Mouse (Mus musculus): Measurements from ENCODE around the gene Adora3.
"Not testable (repeated sequence)": the region's sequence is repeated elsewhere in the genome, so short reads cannot be mapped to it uniquely, and the experiment has no call there.

The Adora3 gene

GRCm38 (mm10) chr3:105900266-105900665, 29.6 kb downstream of the Adora3 start:
- no peak for DNase-seq (ENCODE audit: low spot score in 2 of 2)

- no peak for DNase-seq (ENCODE audit: low spot score in 2 of 2)
These were observed 30.1 kb downstream of the Adora3 start for GRCm38 (mm10) chr3:105900716-105901115.

GRCm38 (mm10) chr3:105901468-105901867, 30.8 kb downstream of the Adora3 start:
- no peak for DNase-seq (ENCODE audit: low spot score in 2 of 2)

- no peak for DNase-seq (ENCODE audit: low spot score in 2 of 2)
These were observed 33.6 kb downstream of the Adora3 start for GRCm38 (mm10) chr3:105904213-105904612.

GRCm38 (mm10) chr3:105904721-105905120, 34.1 kb downstream of the Adora3 start:
- no peak for DNase-seq (ENCODE audit: low spot score in 2 of 2)

GRCm38 (mm10) chr3:105907956-105908655, 37.4 kb downstream of the Adora3 start:
- no peak for DNase-seq (ENCODE audit: low spot score in 2 of 2)

- no peak for DNase-seq (ENCODE audit: low spot score in 2 of 2)
These were observed 38.3 kb downstream of the Adora3 start for GRCm38 (mm10) chr3:105908976-105909375.

- no peak for DNase-seq (ENCODE audit: low spot score in 2 of 2)
These were observed 40.0 kb downstream of the Adora3 start for GRCm38 (mm10) chr3:105910519-105911190.

- DNase-seq (ENCODE audit: low spot score in 2 of 2) = no peak
These were observed 41.6 kb downstream of the Adora3 start for GRCm38 (mm10) chr3:105912097-105912880.

- DNase-seq (ENCODE audit: low spot score in 2 of 2) = no peak
These were observed 43.4 kb downstream of the Adora3 start for GRCm38 (mm10) chr3:105913839-105914681.

GRCm38 (mm10) chr3:105915281-105915680, 44.6 kb downstream of the Adora3 start:
- DNase-seq (ENCODE audit: low spot score in 2 of 2) = no peak

- not testable (repeated sequence) for DNase-seq (ENCODE audit: low spot score in 2 of 2)
These were observed 45.8 kb downstream of the Adora3 start for GRCm38 (mm10) chr3:105916455-105916854.

GRCm38 (mm10) chr3:105917656-105918354, 47.1 kb downstream of the Adora3 start:
- no peak for DNase-seq (ENCODE audit: low spot score in 2 of 2)

GRCm38 (mm10) chr3:105918355-105918745, 47.7 kb downstream of the Adora3 start:
- no peak for DNase-seq (ENCODE audit: low spot score in 2 of 2)

GRCm38 (mm10) chr3:105920743-105921142, 50.1 kb downstream of the Adora3 start:
- not testable (repeated sequence) for DNase-seq (ENCODE audit: low spot score in 2 of 2)

- no peak for DNase-seq (ENCODE audit: low spot score in 2 of 2)
These were observed 51.3 kb downstream of the Adora3 start for GRCm38 (mm10) chr3:105921959-105922358.

- DNase-seq (ENCODE audit: low spot score in 2 of 2) = no peak
These were observed 54.0 kb downstream of the Adora3 start for GRCm38 (mm10) chr3:105924616-105925015.

GRCm38 (mm10) chr3:105927561-105928194, 57.0 kb downstream of the Adora3 start:
- DNase-seq (ENCODE audit: low spot score in 2 of 2) = no peak

- DNase-seq (ENCODE audit: low spot score in 2 of 2) = no peak
These were observed 57.5 kb downstream of the Adora3 start for GRCm38 (mm10) chr3:105928195-105928569.

- DNase-seq (ENCODE audit: low spot score in 2 of 2) = no peak
These were observed 58.1 kb downstream of the Adora3 start for GRCm38 (mm10) chr3:105928781-105929180.

- no peak for DNase-seq (ENCODE audit: low spot score in 2 of 2)
These were observed 59.2 kb downstream of the Adora3 start for GRCm38 (mm10) chr3:105929821-105930220.
